Mouse (Mus musculus) erythroid progenitor cell, adult 5-6 weeks (primary cell): ENCODE data around the gene Rgs13. TPM values are rescaled to one million over a fixed set of nuclear protein-coding genes. Genes with fewer than 3 reads are reported as not detected.
A peak's percentile ranks its signal among the peaks of the same experiment; 100 is the strongest.

Experiments
- ATAC-seq: replicated peaks from 2 replicates; pipeline ENCODE4 v1.8.0; 2016; ENCODE audit warnings: moderate number of reproducible peaks, mild to moderate bottlenecking, moderate TSS enrichment, inconsistent platforms; ENCODE audit not compliant: poor library complexity, low FRiP score, severe bottlenecking
- total RNA-seq, 2 experiments: library from RNA; stranded (forward) in 1 of 2; stranded (reverse) in 1 of 2; fragments of 150-400 nt in 1 of 2; fragments of 186-747, 209-891 nt in 1 of 2; gene quantifications; 2 replicates each; pipeline versions ENCODE4 v1.2.3 to v1.2.4; 2015 to 2017; ENCODE audit warnings: low replicate concordance in 2 of 2

Rgs13 gene
- total RNA-seq (2015; ENCODE audit: low replicate concordance) = not detected in 2 replicates
- not detected in 2 replicates for total RNA-seq (2017; ENCODE audit: low replicate concordance)

GRCm38 (mm10) chr1:144177166-144177565 is at the start of gene Rgs13:
TSS of gene Rgs13 (minus strand) at chr1:144177372.
- no peak for ATAC-seq

- ATAC-seq = no peak
These were observed 38.1 kb upstream of the Rgs13 start for GRCm38 (mm10) chr1:144215230-144215629.

GRCm38 (mm10) chr1:144210912-144211311 is 33.7 kb upstream of the Rgs13 start:
- ATAC-seq = no peak

- no peak for ATAC-seq
These were observed 29.3 kb upstream of the Rgs13 start for GRCm38 (mm10) chr1:144206281-144207061.

GRCm38 (mm10) chr1:144204766-144205165 is 27.6 kb upstream of the Rgs13 start:
- no peak for ATAC-seq

GRCm38 (mm10) chr1:144202939-144203338 is 25.8 kb upstream of the Rgs13 start:
- ATAC-seq = no peak

- ATAC-seq = no peak
These were observed 23.3 kb upstream of the Rgs13 start for GRCm38 (mm10) chr1:144200496-144200895.

GRCm38 (mm10) chr1:144199538-144199937 is 22.4 kb upstream of the Rgs13 start:
- ATAC-seq = no peak

GRCm38 (mm10) chr1:144197684-144198083 is 20.5 kb upstream of the Rgs13 start:
- ATAC-seq = peak; percentile 57; the same call in 1 of the 2 replicates

- ATAC-seq = no peak
These were observed 9.7 kb upstream of the Rgs13 start for GRCm38 (mm10) chr1:144186655-144187396.

- ATAC-seq = no peak
These were observed 8.0 kb upstream of the Rgs13 start for GRCm38 (mm10) chr1:144184955-144185715.

GRCm38 (mm10) chr1:144183622-144184021 is 6.5 kb upstream of the Rgs13 start:
- ATAC-seq = no peak

GRCm38 (mm10) chr1:144179559-144179958 is 2.4 kb upstream of the Rgs13 start:
- no peak for ATAC-seq

GRCm38 (mm10) chr1:144178281-144178957 is 1.2 kb upstream of the Rgs13 start:
- ATAC-seq = no peak

GRCm38 (mm10) chr1:144177620-144178019 is 448 bp upstream of the Rgs13 start:
- ATAC-seq = no peak

GRCm38 (mm10) chr1:144174760-144175159 is 2.4 kb downstream of the Rgs13 start:
- ATAC-seq = no peak

GRCm38 (mm10) chr1:144173568-144174036 is 3.6 kb downstream of the Rgs13 start:
- ATAC-seq = no peak

GRCm38 (mm10) chr1:144168921-144169320 is 8.3 kb downstream of the Rgs13 start:
- ATAC-seq = no peak

GRCm38 (mm10) chr1:144167761-144168160 is 9.4 kb downstream of the Rgs13 start:
- ATAC-seq = no peak

- ATAC-seq = no peak
These were observed 10.3 kb downstream of the Rgs13 start for GRCm38 (mm10) chr1:144166897-144167296.
